Mouse (Mus musculus): ENCODE results near the gene Glb1l. TPM values are rescaled to one million over a fixed set of nuclear protein-coding genes. Genes with fewer than 3 reads are reported as not detected.

Gene Glb1l
- polyA plus RNA-seq, 1 experiment from 2014 or later, result 34.4 TPM

GRCm38 (mm10) chr1:75191258-75191621 is 19.4 kb downstream of the Glb1l start:
- Histone ChIP-seq H3K27me3 (ENCODE audit: control insufficient read depth, insufficient read depth, low read length) (no peaks in the 10 kb centered on the region), H3K4me1 (ENCODE audit: control insufficient read depth, insufficient read depth, low read length) (peaks cover 9% of the 10 kb centered on the region), H3K4me2 (replicated peaks; ENCODE audit: low read depth, low read length) (peak overlapping the region; percentile 82), H3K27ac (ENCODE audit: low read depth, low read length) (peak overlapping the region; percentile 39; the same call in 1 of the 2 replicates), H3K9ac (ENCODE audit: low read depth, low read length) (peak overlapping the region; percentile 78), H3K36me3 (ENCODE audit: control insufficient read depth, insufficient read depth, low read length) (peaks cover 25% of the 10 kb centered on the region), H3K9me3 (ENCODE audit: control insufficient read depth, low read length) (no peaks in the 10 kb centered on the region), H3K4me3 (ENCODE audit: low read length) (peak overlapping the region; percentile 88)
- 53% methylated on average over 5 of the region's 5 CpGs for WGBS
- no peak for ATAC-seq (ENCODE audit: low FRiP score, low TSS enrichment)

- H3K36me3 ChIP-seq (ENCODE audit: control insufficient read depth, insufficient read depth, low read length), result peaks cover 25% of the 10 kb centered on the region
- H3K4me1 ChIP-seq (ENCODE audit: control insufficient read depth, insufficient read depth, low read length), result peaks cover 9% of the 10 kb centered on the region
- 58% methylated on average over 2 of the region's 2 CpGs for WGBS
- H3K4me2 ChIP-seq (replicated peaks; ENCODE audit: low read depth, low read length), result no peak overlapping the region; the same call in 1 of the 2 replicates
- ATAC-seq (ENCODE audit: low FRiP score, low TSS enrichment), result no peak
- H3K4me3 ChIP-seq (ENCODE audit: low read length), result peak overlapping the region; percentile 88; the same call in 1 of the 2 replicates
- no peak overlapping the region for H3K27ac ChIP-seq (ENCODE audit: low read depth, low read length)
- H3K27me3 ChIP-seq (ENCODE audit: control insufficient read depth, insufficient read depth, low read length), result no peaks in the 10 kb centered on the region
- peak overlapping the region; percentile 78; the same call in 1 of the 2 replicates for H3K9ac ChIP-seq (ENCODE audit: low read depth, low read length)
- H3K9me3 ChIP-seq (ENCODE audit: control insufficient read depth, low read length), result no peaks in the 10 kb centered on the region
Observed at GRCm38 (mm10) chr1:75190577-75190976, 20.0 kb downstream of the Glb1l start.

GRCm38 (mm10) chr1:75187914-75188483 is 22.6 kb downstream of the Glb1l start:
- Histone ChIP-seq H3K9me3 (ENCODE audit: control insufficient read depth, low read length) (no peaks in the 10 kb centered on the region), H3K4me3 (ENCODE audit: low read length) (no peak overlapping the region), H3K36me3 (ENCODE audit: control insufficient read depth, insufficient read depth, low read length) (peaks cover 44% of the 10 kb centered on the region), H3K4me2 (replicated peaks; ENCODE audit: low read depth, low read length) (no peak overlapping the region), H3K4me1 (ENCODE audit: control insufficient read depth, insufficient read depth, low read length) (peaks cover 2% of the 10 kb centered on the region), H3K27me3 (ENCODE audit: control insufficient read depth, insufficient read depth, low read length) (no peaks in the 10 kb centered on the region), H3K27ac (ENCODE audit: low read depth, low read length) (no peak overlapping the region), H3K9ac (ENCODE audit: low read depth, low read length) (no peak overlapping the region)
- 89% methylated on average over 2 of the region's 2 CpGs for WGBS
- no peak for ATAC-seq (ENCODE audit: low FRiP score, low TSS enrichment)

- Histone ChIP-seq H3K4me1 (ENCODE audit: control insufficient read depth, insufficient read depth, low read length) (no peaks in the 10 kb centered on the region), H3K9me3 (ENCODE audit: control insufficient read depth, low read length) (no peaks in the 10 kb centered on the region), H3K27ac (ENCODE audit: low read depth, low read length) (no peak overlapping the region), H3K4me2 (replicated peaks; ENCODE audit: low read depth, low read length) (no peak overlapping the region), H3K4me3 (ENCODE audit: low read length) (no peak overlapping the region), H3K36me3 (ENCODE audit: control insufficient read depth, insufficient read depth, low read length) (peaks cover 52% of the 10 kb centered on the region), H3K9ac (ENCODE audit: low read depth, low read length) (no peak overlapping the region), H3K27me3 (ENCODE audit: control insufficient read depth, insufficient read depth, low read length) (no peaks in the 10 kb centered on the region)
- no peak for ATAC-seq (ENCODE audit: low FRiP score, low TSS enrichment)
Observed at GRCm38 (mm10) chr1:75187126-75187525, 23.5 kb downstream of the Glb1l start.

GRCm38 (mm10) chr1:75185495-75185894 is 25.1 kb downstream of the Glb1l start:
- Histone ChIP-seq H3K4me2 (replicated peaks; ENCODE audit: low read depth, low read length) (no peak overlapping the region), H3K9me3 (ENCODE audit: control insufficient read depth, low read length) (no peaks in the 10 kb centered on the region), H3K27ac (ENCODE audit: low read depth, low read length) (no peak overlapping the region), H3K4me1 (ENCODE audit: control insufficient read depth, insufficient read depth, low read length) (0 out of 2 replicates have a peak, but pooled peaks cover 3% of the 10 kb centered on the region), H3K27me3 (ENCODE audit: control insufficient read depth, insufficient read depth, low read length) (no peaks in the 10 kb centered on the region), H3K36me3 (ENCODE audit: control insufficient read depth, insufficient read depth, low read length) (peaks cover 56% of the 10 kb centered on the region), H3K4me3 (ENCODE audit: low read length) (no peak overlapping the region), H3K9ac (ENCODE audit: low read depth, low read length) (no peak overlapping the region)
- ATAC-seq (ENCODE audit: low FRiP score, low TSS enrichment), result no peak
- 88% methylated on average over 11 of the region's 11 CpGs for WGBS

GRCm38 (mm10) chr1:75182160-75182559 is 28.5 kb downstream of the Glb1l start:
- ATAC-seq (ENCODE audit: low FRiP score, low TSS enrichment), result no peak
- no peaks in the 10 kb centered on the region for H3K27me3 ChIP-seq (ENCODE audit: control insufficient read depth, insufficient read depth, low read length)
- H3K36me3 ChIP-seq (ENCODE audit: control insufficient read depth, insufficient read depth, low read length), result peaks cover 48% of the 10 kb centered on the region
- no peak overlapping the region for H3K4me2 ChIP-seq (replicated peaks; ENCODE audit: low read depth, low read length)
- H3K4me1 ChIP-seq (ENCODE audit: control insufficient read depth, insufficient read depth, low read length), result peaks cover 18% of the 10 kb centered on the region
- 80% methylated on average over 4 of the region's 4 CpGs for WGBS
- H3K27ac ChIP-seq (ENCODE audit: low read depth, low read length), result no peak overlapping the region
- H3K9ac ChIP-seq (ENCODE audit: low read depth, low read length), result no peak overlapping the region
- H3K4me3 ChIP-seq (ENCODE audit: low read length), result no peak overlapping the region
- no peaks in the 10 kb centered on the region for H3K9me3 ChIP-seq (ENCODE audit: control insufficient read depth, low read length)

- ATAC-seq (ENCODE audit: low FRiP score, low TSS enrichment), result no peak
- Histone ChIP-seq H3K4me1 (ENCODE audit: control insufficient read depth, insufficient read depth, low read length) (peaks cover 18% of the 10 kb centered on the region), H3K27ac (ENCODE audit: low read depth, low read length) (no peak overlapping the region), H3K36me3 (ENCODE audit: control insufficient read depth, insufficient read depth, low read length) (peaks cover 41% of the 10 kb centered on the region), H3K9me3 (ENCODE audit: control insufficient read depth, low read length) (no peaks in the 10 kb centered on the region), H3K4me2 (replicated peaks; ENCODE audit: low read depth, low read length) (no peak overlapping the region), H3K4me3 (ENCODE audit: low read length) (no peak overlapping the region), H3K9ac (ENCODE audit: low read depth, low read length) (no peak overlapping the region), H3K27me3 (ENCODE audit: control insufficient read depth, insufficient read depth, low read length) (no peaks in the 10 kb centered on the region)
- WGBS, result 87% methylated on average over 4 of the region's 4 CpGs
Observed at GRCm38 (mm10) chr1:75181377-75181870, 29.2 kb downstream of the Glb1l start.

GRCm38 (mm10) chr1:75180741-75181140 is 29.9 kb downstream of the Glb1l start:
- H3K9me3 ChIP-seq (ENCODE audit: control insufficient read depth, low read length), result no peaks in the 10 kb centered on the region
- no peak overlapping the region for H3K27ac ChIP-seq (ENCODE audit: low read depth, low read length)
- 26% methylated on average over 6 of the region's 7 CpGs for WGBS
- no peaks in the 10 kb centered on the region for H3K27me3 ChIP-seq (ENCODE audit: control insufficient read depth, insufficient read depth, low read length)
- H3K9ac ChIP-seq (ENCODE audit: low read depth, low read length), result 0 out of 2 replicates have a peak overlapping the region, but pooled peaks have one; percentile 53
- peaks cover 40% of the 10 kb centered on the region for H3K36me3 ChIP-seq (ENCODE audit: control insufficient read depth, insufficient read depth, low read length)
- peak overlapping the region; percentile 49 for H3K4me3 ChIP-seq (ENCODE audit: low read length)
- no peak for ATAC-seq (ENCODE audit: low FRiP score, low TSS enrichment)
- H3K4me1 ChIP-seq (ENCODE audit: control insufficient read depth, insufficient read depth, low read length), result peaks cover 18% of the 10 kb centered on the region
- H3K4me2 ChIP-seq (replicated peaks; ENCODE audit: low read depth, low read length), result peak overlapping the region; percentile 80

GRCm38 (mm10) chr1:75180105-75180590 is 30.5 kb downstream of the Glb1l start, which contains the start of gene Abcb6:
Gene Abcb6, minus strand, starts transcription at chr1:75180392.
- peak within 1 kb of the TSS; percentile 80 for H3K4me2 ChIP-seq (replicated peaks; ENCODE audit: low read depth, low read length)
- peak; percentile 91 for ATAC-seq (ENCODE audit: low FRiP score, low TSS enrichment)
- peak within 1 kb of the TSS; percentile 49 for H3K4me3 ChIP-seq (ENCODE audit: low read length)
- peak within 1 kb of the TSS; percentile 53 for H3K9ac ChIP-seq (ENCODE audit: low read depth, low read length)
- H3K4me1 ChIP-seq (ENCODE audit: control insufficient read depth, insufficient read depth, low read length), result peaks cover 18% of the 10 kb centered on the region
- no peaks in the 10 kb centered on the region for H3K27me3 ChIP-seq (ENCODE audit: control insufficient read depth, insufficient read depth, low read length)
- H3K9me3 ChIP-seq (ENCODE audit: control insufficient read depth, low read length), result no peaks in the 10 kb centered on the region
- peaks cover 38% of the 10 kb centered on the region for H3K36me3 ChIP-seq (ENCODE audit: control insufficient read depth, insufficient read depth, low read length)
- WGBS, result 1% methylated on average over 31 of the region's 31 CpGs
- 0 out of 2 replicates have a peak within 1 kb of the TSS, but pooled peaks have one; percentile 7 for H3K27ac ChIP-seq (ENCODE audit: low read depth, low read length)
